Mouse (Mus musculus): Measurements from ENCODE around the gene Mcm8.

Mcm8 gene

GRCm38 (mm10) chr2:132871663-132872062 is 55.7 kb downstream of the Mcm8 start:
- in situ Hi-C loops (cut with MboI, MseI): no loop called here

GRCm38 (mm10) chr2:132873657-132874326 is 57.9 kb downstream of the Mcm8 start:
- in situ Hi-C loops (cut with MboI, MseI): no loop called here

- in situ Hi-C loops (cut with MboI, MseI): no loop called here
These were observed 61.0 kb downstream of the Mcm8 start for GRCm38 (mm10) chr2:132876991-132877390.

GRCm38 (mm10) chr2:132879261-132880044 is 63.5 kb downstream of the Mcm8 start:
- in situ Hi-C loops (cut with MboI, MseI): no loop called here

GRCm38 (mm10) chr2:132880844-132881645 is 65.1 kb downstream of the Mcm8 start, which contains the start of gene Lrrn4:
Gene Lrrn4, minus strand, starts transcription at chr2:132880891.
- in situ Hi-C loops (cut with MboI, MseI): no loop called here

- in situ Hi-C loops (cut with MboI, MseI): no loop called here
These were observed 68.5 kb downstream of the Mcm8 start for GRCm38 (mm10) chr2:132884303-132884967.

GRCm38 (mm10) chr2:132885312-132885711 is 69.4 kb downstream of the Mcm8 start:
- in situ Hi-C loops (cut with MboI, MseI): no loop called here
